35 mouse cellular contexts compared by ENCODE assay signal in the genomic region with DNA sequence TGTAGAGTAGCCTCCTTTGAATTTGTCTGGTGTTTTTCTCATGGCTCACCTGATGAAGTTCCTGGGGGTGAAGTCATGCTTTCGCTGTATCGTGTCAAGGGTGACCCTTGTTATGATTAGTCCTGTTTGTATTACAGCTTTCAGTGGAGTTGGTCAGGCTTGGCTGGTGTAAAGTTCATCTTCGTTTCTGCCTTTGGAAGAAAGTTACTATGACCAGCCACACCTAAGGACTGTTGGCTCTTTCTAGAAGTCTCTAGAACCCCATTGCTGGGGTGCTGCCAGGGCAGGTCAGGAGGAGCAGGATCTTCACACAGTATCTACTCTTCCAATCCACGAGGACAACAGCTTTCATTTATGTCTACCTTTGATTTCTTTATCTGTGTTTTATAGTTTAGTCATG. TPM values are rescaled to one million over a fixed set of nuclear protein-coding genes. Genes with fewer than 3 reads are reported as not detected.
DNase-seq lines count a peak whose midpoint lies in the region; ATAC-seq and TF ChIP-seq lines count a peak whose summit lies in the region.
"Had no signal": no experiment of that assay in that cellular context is flagged by ENCODE, and none has a peak within 500 bp of the region (broad histone marks: within the 10 kb centered on the region; RNA-seq: fewer than 3 reads in every experiment).

No protein-coding gene starts in this region.

- DNase-seq in kidney, adult 2 months = peak; percentile 52
- DNase-seq in liver, postnatal 0 days = no peak
- no peak for DNase-seq in liver, embryonic 11.5 days (ENCODE audit: low spot score)
- DNase-seq in adrenal gland, adult 8-10 months = no peak
- no peak for DNase-seq in lung, postnatal 4 days
- DNase-seq: adrenal gland, adult 2 months; adrenal gland, postnatal 25 days; B cell, adult 2 months; cerebellum, adult 11-12 months; cerebellum, adult 8-10 months; cerebellum, postnatal 36 days; embryo, embryonic 11 days; gastrocnemius, postnatal 10 days had no signal

- no peak for TF ChIP-seq POLR2A in kidney, adult 2 months (IDR thresholded peaks at IDR 0.05; ENCODE audit: low read depth, low read length)

- no peak for TF ChIP-seq CTCF in kidney, adult 2 months (conservative IDR thresholded peaks at IDR 0.05; ENCODE audit: insufficient read depth, insufficient read length, low read depth, low read length)
- TF ChIP-seq CTCF in liver, postnatal 0 days (IDR thresholded peaks at IDR 0.05; ENCODE audit: low read depth) = no peak
- TF ChIP-seq CTCF in intestine, postnatal 0 days (IDR thresholded peaks at IDR 0.05; ENCODE audit: low read depth) = no peak

- no peak overlapping the region for H3K27ac ChIP-seq in kidney, adult 2 months (ENCODE audit: insufficient read depth, low read depth, low read length)
- H3K27ac ChIP-seq in kidney, embryonic 14.5 days (ENCODE audit: low read depth, low read length) = no peak overlapping the region
- H3K27ac ChIP-seq in liver, postnatal 0 days (ENCODE audit: low read depth) = peak overlapping the region; percentile 60
- no peak overlapping the region for H3K27ac ChIP-seq in liver, embryonic 11.5 days (ENCODE audit: low read depth, low read length)
- H3K27ac ChIP-seq in intestine, postnatal 0 days (ENCODE audit: low read depth, low read length) = peak overlapping the region; percentile 58; the same call in 1 of the 2 replicates
- H3K27ac ChIP-seq: embryonic facial prominence, embryonic 10.5 days; embryonic facial prominence, embryonic 13.5 days; forebrain, embryonic 12.5 days; heart, embryonic 15.5 days; hindbrain, embryonic 14.5 days; hindbrain, postnatal 0 days had no signal

- H3K9ac ChIP-seq in kidney, embryonic 14.5 days (ENCODE audit: low read depth, low read length) = no peak overlapping the region
- no peak overlapping the region for H3K9ac ChIP-seq in liver, postnatal 0 days (replicated peaks)
- no peak overlapping the region for H3K9ac ChIP-seq in liver, embryonic 11.5 days (ENCODE audit: low read depth, low read length)
- H3K9ac ChIP-seq in intestine, postnatal 0 days (ENCODE audit: low read depth, low read length) = no peak overlapping the region
- H3K9ac ChIP-seq: embryonic facial prominence, embryonic 13.5 days; forebrain, embryonic 12.5 days; heart, embryonic 12.5 days; hindbrain, embryonic 14.5 days had no signal

- no peaks in the 10 kb centered on the region for H3K9me3 ChIP-seq in kidney, embryonic 14.5 days (ENCODE audit: control insufficient read depth, low read length)
- H3K9me3 ChIP-seq in liver, postnatal 0 days (ENCODE audit: low read length) = no peaks in the 10 kb centered on the region
- no peaks in the 10 kb centered on the region for H3K9me3 ChIP-seq in liver, embryonic 11.5 days (ENCODE audit: control insufficient read depth, low read length)
- no peaks in the 10 kb centered on the region for H3K9me3 ChIP-seq in intestine, postnatal 0 days (ENCODE audit: control insufficient read depth)
- H3K9me3 ChIP-seq: embryonic facial prominence, embryonic 10.5 days; embryonic facial prominence, embryonic 13.5 days; forebrain, embryonic 12.5 days; G1E; heart, embryonic 12.5 days; heart, embryonic 15.5 days had no signal

- no peak overlapping the region for H3K4me2 ChIP-seq in kidney, embryonic 14.5 days (replicated peaks; ENCODE audit: low read depth, low read length)
- no peak overlapping the region for H3K4me2 ChIP-seq in liver, postnatal 0 days (ENCODE audit: low read depth, low read length)
- no peak overlapping the region for H3K4me2 ChIP-seq in liver, embryonic 11.5 days
- no peak overlapping the region for H3K4me2 ChIP-seq in intestine, postnatal 0 days (replicated peaks; ENCODE audit: low read depth)
- H3K4me2 ChIP-seq: embryonic facial prominence, embryonic 13.5 days; forebrain, embryonic 12.5 days; heart, embryonic 12.5 days; heart, embryonic 15.5 days; hindbrain, embryonic 14.5 days had no signal

- WGBS in kidney, adult 2 months = 51% methylated on average over 4 of the region's 4 CpGs
- 82% methylated on average over 4 of the region's 4 CpGs for WGBS in kidney, embryonic 14.5 days
- 65% methylated on average over 4 of the region's 4 CpGs for WGBS in liver, postnatal 0 days (ENCODE audit: insufficient replicate concordance)
- 80% methylated on average over 4 of the region's 4 CpGs for WGBS in liver, embryonic 11.5 days
- WGBS in intestine, postnatal 0 days = 39% methylated on average over 4 of the region's 4 CpGs

- H3K4me1 ChIP-seq in kidney, adult 2 months (ENCODE audit: control insufficient read depth, insufficient read depth, low read length) = peaks cover 3% of the 10 kb centered on the region; the same call in 1 of the 2 replicates
- no peaks in the 10 kb centered on the region for H3K4me1 ChIP-seq in kidney, embryonic 14.5 days (ENCODE audit: control insufficient read depth, insufficient read depth, low read length)
- H3K4me1 ChIP-seq in liver, postnatal 0 days (ENCODE audit: insufficient read depth) = peaks cover 18% of the 10 kb centered on the region
- 0 out of 2 replicates have a peak, but pooled peaks cover 4% of the 10 kb centered on the region for H3K4me1 ChIP-seq in liver, embryonic 11.5 days (replicated peaks; ENCODE audit: control insufficient read depth, insufficient read depth, low read length)
- 0 out of 2 replicates have a peak, but pooled peaks cover 2% of the 10 kb centered on the region for H3K4me1 ChIP-seq in intestine, postnatal 0 days (replicated peaks; ENCODE audit: control insufficient read depth, insufficient read depth, low read length)

- no peak for TF ChIP-seq EP300 in liver, postnatal 0 days (IDR thresholded peaks at IDR 0.05; ENCODE audit: low read depth)

- no peaks in the 10 kb centered on the region for H3K27me3 ChIP-seq in kidney, adult 2 months (replicated peaks; ENCODE audit: control insufficient read depth, insufficient read depth, low read length)
- no peaks in the 10 kb centered on the region for H3K27me3 ChIP-seq in kidney, embryonic 14.5 days (ENCODE audit: control insufficient read depth, insufficient read depth, low read length)
- no peaks in the 10 kb centered on the region for H3K27me3 ChIP-seq in liver, postnatal 0 days (ENCODE audit: insufficient read depth, low read length)
- no peaks in the 10 kb centered on the region for H3K27me3 ChIP-seq in liver, embryonic 11.5 days (replicated peaks; ENCODE audit: control insufficient read depth, insufficient read depth, low read length)
- H3K27me3 ChIP-seq in intestine, postnatal 0 days (replicated peaks; ENCODE audit: control insufficient read depth, insufficient read depth, low read length) = no peaks in the 10 kb centered on the region
- H3K27me3 ChIP-seq: CH12.LX; embryonic facial prominence, embryonic 13.5 days; heart, embryonic 12.5 days; heart, embryonic 15.5 days; Patski had no signal

- no peak overlapping the region for H3K4me3 ChIP-seq in kidney, adult 2 months (ENCODE audit: insufficient read depth, low read depth, low read length)
- no peak overlapping the region for H3K4me3 ChIP-seq in kidney, embryonic 14.5 days (ENCODE audit: low read length)
- H3K4me3 ChIP-seq in liver, postnatal 0 days (ENCODE audit: low read depth, low read length) = no peak overlapping the region
- H3K4me3 ChIP-seq in liver, embryonic 11.5 days (ENCODE audit: low read depth, low read length) = no peak overlapping the region
- H3K4me3 ChIP-seq in intestine, postnatal 0 days (ENCODE audit: low read depth, low read length) = no peak overlapping the region
- H3K4me3 ChIP-seq: embryonic facial prominence, embryonic 10.5 days; embryonic facial prominence, embryonic 13.5 days; erythroblast, embryonic 14.5 days; forebrain, embryonic 12.5 days; heart, embryonic 12.5 days; heart, embryonic 15.5 days had no signal

- ATAC-seq in kidney, embryonic 14.5 days (ENCODE audit: low FRiP score, low TSS enrichment) = no peak
- ATAC-seq in liver, postnatal 0 days = no peak
- no peak for ATAC-seq in liver, embryonic 11.5 days (replicated peaks; ENCODE audit: low FRiP score)
- peak; percentile 61 for ATAC-seq in intestine, postnatal 0 days
- ATAC-seq: forebrain, embryonic 16.5 days; hindbrain, postnatal 0 days had no signal

- H3K36me3 ChIP-seq in kidney, adult 2 months (ENCODE audit: control insufficient read depth, insufficient read depth, low read length) = no peaks in the 10 kb centered on the region; the same call in 1 of the 2 replicates
- H3K36me3 ChIP-seq in kidney, embryonic 14.5 days (ENCODE audit: control insufficient read depth, insufficient read depth, low read length) = no peaks in the 10 kb centered on the region
- peaks cover 22% of the 10 kb centered on the region for H3K36me3 ChIP-seq in liver, postnatal 0 days (replicated peaks; ENCODE audit: insufficient read depth, low read length)
- no peaks in the 10 kb centered on the region for H3K36me3 ChIP-seq in liver, embryonic 11.5 days (ENCODE audit: control insufficient read depth, insufficient read depth, low read length)
- H3K36me3 ChIP-seq in intestine, postnatal 0 days (ENCODE audit: control insufficient read depth, insufficient read depth) = peaks cover 8% of the 10 kb centered on the region; the same call in 1 of the 2 replicates
- H3K36me3 ChIP-seq: embryonic facial prominence, embryonic 10.5 days; embryonic facial prominence, embryonic 13.5 days; forebrain, embryonic 12.5 days; G1E; heart, embryonic 12.5 days; heart, embryonic 15.5 days had no signal

RNA-seq across cellular contexts. Expression of a gene that starts 4.9 kb away (rescaled TPM):
- polyA plus RNA-seq in kidney, adult 2 months (2012; rRNA removed) = 7.9 and 9.9 TPM in 2 replicates
- 0.71 and 1.8 TPM in 2 replicates for polyA plus RNA-seq in kidney, embryonic 14.5 days (2014; fragmentation: Nextera tagmentation; extraction: Ambion mirVana)
- 67.6 and 82.4 TPM in 2 replicates for polyA plus RNA-seq in liver, postnatal 0 days (2015; fragmentation: Nextera tagmentation; extraction: Ambion mirVana)
- 4.1 and 4.4 TPM in 2 replicates for polyA plus RNA-seq in liver, embryonic 11.5 days (2014; fragmentation: Nextera tagmentation; extraction: Ambion mirVana)
- 91.9 and 94.6 TPM in 2 replicates for polyA plus RNA-seq in intestine, postnatal 0 days (2015; fragmentation: Nextera tagmentation; extraction: Ambion mirVana)
- 10 to 100 TPM; 16.9 to 19.1 (median 17.8) TPM for total RNA-seq in adrenal gland, adult 8-10 months (2022)

RNA-seq across cellular contexts. Expression of a gene that starts 23.5 kb away (rescaled TPM):
- polyA plus RNA-seq in kidney, adult 2 months (2012; rRNA removed) = 3.9 and 5.0 TPM in 2 replicates
- polyA plus RNA-seq in kidney, embryonic 14.5 days (2014; fragmentation: Nextera tagmentation; extraction: Ambion mirVana) = 11.5 and 18.1 TPM in 2 replicates
- polyA plus RNA-seq in liver, postnatal 0 days (2015; fragmentation: Nextera tagmentation; extraction: Ambion mirVana) = 6.0 and 7.1 TPM in 2 replicates
- 26.8 and 27.2 TPM in 2 replicates for polyA plus RNA-seq in liver, embryonic 11.5 days (2014; fragmentation: Nextera tagmentation; extraction: Ambion mirVana)
- polyA plus RNA-seq in intestine, postnatal 0 days (2015; fragmentation: Nextera tagmentation; extraction: Ambion mirVana) = 9.0 and 9.9 TPM in 2 replicates
- total RNA-seq in adrenal gland, adult 8-10 months (2022) = 10 to 100 TPM; 14.2 to 20.3 (median 19.3) TPM

RNA-seq across cellular contexts. Expression of a gene that starts 24.5 kb away (rescaled TPM):
- polyA plus RNA-seq in kidney, adult 2 months (2012; rRNA removed) = 4.5 and 4.7 TPM in 2 replicates
- 3.1 and 4.6 TPM in 2 replicates for polyA plus RNA-seq in kidney, embryonic 14.5 days (2014; fragmentation: Nextera tagmentation; extraction: Ambion mirVana)
- 1.1 TPM in 2 replicates for polyA plus RNA-seq in liver, postnatal 0 days (2015; fragmentation: Nextera tagmentation; extraction: Ambion mirVana)
- polyA plus RNA-seq in liver, embryonic 11.5 days (2014; fragmentation: Nextera tagmentation; extraction: Ambion mirVana) = 4.5 and 5.4 TPM in 2 replicates
- polyA plus RNA-seq in intestine, postnatal 0 days (2015; fragmentation: Nextera tagmentation; extraction: Ambion mirVana) = 3.1 and 4.1 TPM in 2 replicates
- total RNA-seq in adrenal gland, adult 8-10 months (2022) = 10 to 100 TPM in 2 of 4 experiments, 1 to 10 TPM in 2; 7.0 to 13.1 (median 10.2) TPM

RNA-seq across cellular contexts. Expression of a gene that starts 41.0 kb away (rescaled TPM):
- not detected in 2 replicates for polyA plus RNA-seq in kidney, adult 2 months (2012; rRNA removed)
- not detected in 2 replicates for polyA plus RNA-seq in kidney, embryonic 14.5 days (2014; fragmentation: Nextera tagmentation; extraction: Ambion mirVana)
- not detected in 2 replicates for polyA plus RNA-seq in liver, postnatal 0 days (2015; fragmentation: Nextera tagmentation; extraction: Ambion mirVana)
- not detected in 2 replicates for polyA plus RNA-seq in liver, embryonic 11.5 days (2014; fragmentation: Nextera tagmentation; extraction: Ambion mirVana)
- not detected in 2 replicates for polyA plus RNA-seq in intestine, postnatal 0 days (2015; fragmentation: Nextera tagmentation; extraction: Ambion mirVana)
- total RNA-seq in adrenal gland, adult 8-10 months (2022) = not detected
- total RNA-seq: adrenal gland, adult 2 months; adrenal gland, postnatal 25 days; CH12.LX; G1E; gastrocnemius, adult 18-20 months; gastrocnemius, postnatal 10 days; gastrocnemius, postnatal 4 days; heart, adult 18-20 months; heart, postnatal 10 days; heart, postnatal 4 days; hindbrain, postnatal 0 days had no signal
- polyA plus RNA-seq: adrenal gland, adult 2 months; brain, embryonic 14.5 days; cortical plate, adult 2 months; embryonic facial prominence, embryonic 10.5 days; embryonic facial prominence, embryonic 13.5 days; erythroblast, embryonic 14.5 days; forebrain, embryonic 12.5 days; forebrain, embryonic 16.5 days; G1E; heart, embryonic 12.5 days; heart, embryonic 15.5 days; hindbrain, embryonic 11.5 days; hindbrain, embryonic 14.5 days; hindbrain, postnatal 0 days; Patski had no signal

Comparison
In these comparisons a context has a peak if more than half of its experiments do, and no peak if none do; other contexts are left out.
1. H3K27ac ChIP-seq: peak in liver, postnatal 0 days (single experiment) and intestine, postnatal 0 days (single experiment); none in kidney, adult 2 months (single experiment), kidney, embryonic 14.5 days (single experiment) and liver, embryonic 11.5 days (single experiment).